25 mouse cellular contexts compared by ENCODE assay signal in the genomic region with DNA sequence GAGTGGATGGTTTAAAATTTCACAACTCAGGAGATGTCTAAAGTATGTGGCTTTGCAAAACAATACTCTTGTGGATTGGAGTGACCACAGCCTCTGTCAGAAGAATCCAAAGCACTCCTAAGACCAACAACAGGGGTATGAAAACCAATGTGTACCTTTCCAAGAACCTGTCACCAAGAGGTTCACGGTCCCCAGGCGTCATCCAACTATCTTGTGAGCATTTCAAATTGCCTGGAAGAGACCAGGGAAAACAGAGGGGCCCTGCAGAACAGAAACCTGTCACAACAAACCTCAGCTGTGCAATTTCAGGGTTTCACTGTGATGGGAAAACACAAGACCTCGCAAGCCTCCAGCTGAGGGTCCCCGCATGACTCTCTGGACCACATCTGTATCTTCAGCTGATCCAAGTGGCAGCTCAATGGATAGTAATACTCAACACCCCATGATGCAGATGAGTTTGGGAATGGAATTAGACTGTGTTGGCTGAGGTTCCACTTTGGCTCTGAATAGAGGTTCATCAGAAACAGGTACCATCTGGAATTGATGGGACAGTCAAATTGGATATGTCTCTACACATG. TPM values are rescaled to one million over a fixed set of nuclear protein-coding genes. Genes with fewer than 3 reads are reported as not detected.
DNase-seq lines count a peak whose midpoint lies in the region; ATAC-seq lines count a peak whose summit lies in the region.
"Had no signal": no experiment of that assay in that cellular context is flagged by ENCODE, and none has a peak within 500 bp of the region (broad histone marks: within the 10 kb centered on the region; RNA-seq: fewer than 3 reads in every experiment).

No protein-coding gene starts in this region.

- WGBS in embryonic facial prominence, embryonic 14.5 days = 76% methylated on average over 4 of the region's 4 CpGs
- 91% methylated on average over 4 of the region's 4 CpGs for WGBS in embryonic facial prominence, embryonic 10.5 days

- H3K27me3 ChIP-seq in embryonic facial prominence, embryonic 14.5 days (replicated peaks; ENCODE audit: control insufficient read depth, insufficient read depth, low read length) = no peaks in the 10 kb centered on the region
- H3K27me3 ChIP-seq in embryonic facial prominence, embryonic 10.5 days (replicated peaks; ENCODE audit: low read depth, poor library complexity, severe bottlenecking) = no peaks in the 10 kb centered on the region
- H3K27me3 ChIP-seq: forebrain, embryonic 15.5 days; heart, embryonic 13.5 days; hindbrain, embryonic 13.5 days; limb, embryonic 12.5 days; liver, embryonic 15.5 days; neural tube, embryonic 13.5 days; stomach, embryonic 15.5 days had no signal

- intact Hi-C loops in heart, postnatal 14 days (cut with DNase I) = no loop called here

- peak; percentile 27; the same call in 1 of the 2 replicates for ATAC-seq in embryonic facial prominence, embryonic 14.5 days (ENCODE audit: low read depth)
- no peak for ATAC-seq in activated CD4-positive, CD25-positive, alpha-beta regulatory T cell, adult 4 months
- ATAC-seq: CD4-positive, CD25-positive, alpha-beta regulatory T cell, adult 4 months; forebrain, embryonic 15.5 days; intestine, postnatal 0 days had no signal

- H3K36me3 ChIP-seq in embryonic facial prominence, embryonic 14.5 days (ENCODE audit: control insufficient read depth, insufficient read depth, low read length) = no peaks in the 10 kb centered on the region
- no peaks in the 10 kb centered on the region for H3K36me3 ChIP-seq in embryonic facial prominence, embryonic 10.5 days (replicated peaks)
- H3K36me3 ChIP-seq: forebrain, embryonic 10.5 days; forebrain, embryonic 15.5 days; heart, embryonic 13.5 days; limb, embryonic 12.5 days; liver, embryonic 15.5 days; stomach, embryonic 15.5 days had no signal

- H3K9ac ChIP-seq in embryonic facial prominence, embryonic 14.5 days (ENCODE audit: low read depth, low read length) = no peak overlapping the region
- H3K9ac ChIP-seq: forebrain, embryonic 15.5 days; heart, embryonic 13.5 days; hindbrain, embryonic 13.5 days; limb, embryonic 12.5 days; liver, embryonic 15.5 days; lung, embryonic 14.5 days; neural tube, embryonic 13.5 days; stomach, embryonic 15.5 days had no signal

- peaks cover 10% of the 10 kb centered on the region for H3K4me1 ChIP-seq in embryonic facial prominence, embryonic 14.5 days (ENCODE audit: control insufficient read depth, insufficient read depth, low read length)
- peaks cover 19% of the 10 kb centered on the region for H3K4me1 ChIP-seq in embryonic facial prominence, embryonic 10.5 days
- H3K4me1 ChIP-seq: forebrain, embryonic 15.5 days; liver, embryonic 15.5 days had no signal

- no peak overlapping the region for H3K4me3 ChIP-seq in embryonic facial prominence, embryonic 14.5 days (ENCODE audit: low read depth, low read length)
- no peak overlapping the region for H3K4me3 ChIP-seq in embryonic facial prominence, embryonic 10.5 days
- H3K4me3 ChIP-seq: forebrain, embryonic 10.5 days; forebrain, embryonic 15.5 days; heart, embryonic 13.5 days; hindbrain, embryonic 13.5 days; limb, embryonic 12.5 days; liver, embryonic 15.5 days; neural tube, embryonic 13.5 days; stomach, embryonic 15.5 days had no signal

- H3K4me2 ChIP-seq in embryonic facial prominence, embryonic 14.5 days (ENCODE audit: low read depth, low read length) = no peak overlapping the region
- H3K4me2 ChIP-seq: forebrain, embryonic 15.5 days; heart, embryonic 13.5 days; hindbrain, embryonic 13.5 days; limb, embryonic 12.5 days; liver, embryonic 15.5 days; lung, embryonic 14.5 days; midbrain, embryonic 11.5 days; neural tube, embryonic 13.5 days; stomach, embryonic 15.5 days had no signal

- no peaks in the 10 kb centered on the region for H3K9me3 ChIP-seq in embryonic facial prominence, embryonic 14.5 days (ENCODE audit: control insufficient read depth, low read length)
- no peaks in the 10 kb centered on the region for H3K9me3 ChIP-seq in embryonic facial prominence, embryonic 10.5 days
- H3K9me3 ChIP-seq: forebrain, embryonic 10.5 days; forebrain, embryonic 15.5 days; heart, embryonic 13.5 days; hindbrain, embryonic 13.5 days; limb, embryonic 12.5 days; liver, embryonic 15.5 days; neural tube, embryonic 13.5 days; stomach, embryonic 15.5 days had no signal

- H3K27ac ChIP-seq in embryonic facial prominence, embryonic 14.5 days (replicated peaks; ENCODE audit: low read depth, low read length) = no peak overlapping the region
- no peak overlapping the region for H3K27ac ChIP-seq in embryonic facial prominence, embryonic 10.5 days (replicated peaks)
- H3K27ac ChIP-seq: forebrain, embryonic 10.5 days; forebrain, embryonic 15.5 days; heart, embryonic 13.5 days; limb, embryonic 12.5 days; liver, embryonic 15.5 days had no signal

- DNase-seq in embryonic facial prominence, embryonic 14.5 days (ENCODE audit: low spot score) = peak; percentile 71
- DNase-seq in embryonic facial prominence, embryonic 10.5 days (ENCODE audit: low spot score) = no peak
- DNase-seq in heart, postnatal 14 days = peak; percentile 5 to 7
- no peak for DNase-seq in heart, postnatal 4 days
- peak; percentile 22 for DNase-seq in Muller cell, postnatal 12 days (ENCODE audit: inconsistent ontology term)
- peak; percentile 73 for DNase-seq in fibroblast of lung, adult 2 months (ENCODE audit: low read depth)
- DNase-seq: adrenal gland, adult 8-10 months; cerebellum, adult 9-10 months; gastrocnemius, postnatal 36 days; kidney, postnatal 14 days; layer of hippocampus, adult 9-11 months; lung, embryonic 14.5 days; lung, postnatal 36 days had no signal

RNA-seq across cellular contexts. Expression of gene Gfra1, which starts 32.7 kb away (rescaled TPM):
- 22.5 and 25.0 TPM in 2 replicates for polyA plus RNA-seq in embryonic facial prominence, embryonic 14.5 days (2014; fragmentation: Nextera tagmentation; extraction: Ambion mirVana)
- 13.4 and 15.4 TPM in 2 replicates for polyA plus RNA-seq in embryonic facial prominence, embryonic 10.5 days (2016; fragmentation: Nextera tagmentation; extraction: Ambion mirVana)
- total RNA-seq in heart, postnatal 14 days (2021) = 1 to 10 TPM; 3.9 to 4.2 TPM
- 1 to 10 TPM; 1.1 to 2.0 TPM for total RNA-seq in heart, postnatal 4 days (2021)
- polyA plus RNA-seq in activated CD4-positive, CD25-positive, alpha-beta regulatory T cell, adult 4 months (2017; shearing (Covaris generic)) = under 1 TPM; 0.22 to 0.44 TPM

Comparison
In these comparisons a context has a peak if more than half of its experiments do, and no peak if none do; other contexts are left out.
1. DNase-seq: peak in embryonic facial prominence, embryonic 14.5 days (single experiment), heart, postnatal 14 days (2 of 2), Muller cell, postnatal 12 days (single experiment) and fibroblast of lung, adult 2 months (single experiment); none in embryonic facial prominence, embryonic 10.5 days (single experiment) and heart, postnatal 4 days (single experiment).
2. RNA of gene Gfra1, which starts 32.7 kb away (polyA plus RNA-seq): 22.5 to 25.0 TPM in embryonic facial prominence, embryonic 14.5 days and 13.4 to 15.4 TPM in embryonic facial prominence, embryonic 10.5 days; 0.22 to 0.44 TPM in activated CD4-positive, CD25-positive, alpha-beta regulatory T cell, adult 4 months; every median in the first group is over 10 times any median in the second.